In the genomic region with DNA sequence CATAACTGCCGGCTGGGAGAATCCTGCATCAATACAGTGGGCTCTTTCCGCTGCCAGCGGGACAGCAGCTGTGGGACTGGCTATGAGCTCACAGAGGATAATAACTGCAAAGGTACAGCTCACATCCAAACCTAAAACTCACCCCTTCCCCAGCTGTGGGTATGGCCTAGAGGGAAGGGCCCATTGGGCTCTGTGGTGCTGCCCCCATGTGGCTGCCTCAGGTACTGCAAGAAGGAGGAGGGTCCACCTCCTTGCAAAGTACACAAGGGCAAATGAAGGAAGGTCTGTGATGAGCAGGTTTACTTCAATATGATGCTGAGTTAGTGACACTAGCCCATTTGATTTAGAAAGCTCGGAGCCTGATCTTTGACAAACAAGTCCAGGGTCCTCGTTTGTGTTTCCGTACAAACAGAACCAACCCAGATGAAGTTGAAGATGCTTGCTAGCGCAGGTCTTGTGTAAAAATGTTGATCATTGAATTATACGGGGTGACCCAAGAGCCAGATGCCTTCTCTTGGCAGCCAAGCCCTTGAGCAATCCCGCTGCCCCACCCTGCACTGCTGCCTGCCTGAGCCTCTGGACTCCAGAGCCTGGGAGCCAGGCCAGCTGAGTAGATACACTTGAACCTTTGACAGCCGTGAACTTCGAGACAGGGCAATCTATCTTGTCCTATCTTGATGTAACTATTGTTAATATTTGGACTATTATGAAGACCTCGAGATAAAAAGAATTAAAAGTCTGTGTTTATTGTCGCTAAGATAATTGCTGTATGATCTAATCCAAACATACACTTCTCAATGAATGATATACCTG, we compare ENCODE assay signal across 8 mouse cellular contexts. TPM values are rescaled to one million over a fixed set of nuclear protein-coding genes. Genes with fewer than 3 reads are reported as not detected.
DNase-seq lines count a peak whose midpoint lies in the region; ATAC-seq and TF ChIP-seq lines count a peak whose summit lies in the region.

No protein-coding gene starts in this region.

- no peak for TF ChIP-seq POLR2A in CH12.LX (IDR thresholded peaks at IDR 0.05; ENCODE audit: low read depth, low read length)

- peak; percentile 77 for DNase-seq in forebrain, embryonic 10.5 days (ENCODE audit: extremely low spot score, low spot score)
- DNase-seq in CH12.LX (ENCODE audit: extremely low read depth): peak; percentile 35
- DNase-seq in heart, adult 8-10 months (ENCODE audit: low spot score): peak; percentile 53
- peak; percentile 39 for DNase-seq in large intestine, adult 2 months (ENCODE audit: low read depth, low spot score)
- peak; percentile 77 for DNase-seq in mesoderm, embryonic 11.5 days (ENCODE audit: low read depth, low spot score)
- DNase-seq in testis, postnatal 14 days (ENCODE audit: low spot score): peak; percentile 64

- H3K27ac ChIP-seq in forebrain, embryonic 10.5 days: no peak overlapping the region
- no peak overlapping the region for H3K27ac ChIP-seq in forebrain, embryonic 15.5 days (replicated peaks)
- H3K27ac ChIP-seq in CH12.LX (ENCODE audit: insufficient read depth, low read depth): no peak overlapping the region

- in situ Hi-C loops in CH12.LX (cut with MboI; ENCODE audit: low pct_ligation_motif_present, low pct_unique_long_range_greater_than_20kb, low sequenced_read_pairs): no loop called here

- ATAC-seq in forebrain, embryonic 15.5 days (replicated peaks): no peak
- peak; percentile 58; the same call in 1 of the 2 replicates for ATAC-seq in common myeloid progenitor, adult 5-6 weeks (replicated peaks; ENCODE audit: low read depth, poor library complexity, severe bottlenecking)

- TF ChIP-seq RAD21 in CH12.LX (IDR thresholded peaks at IDR 0.05; ENCODE audit: low read depth, low read length): peak; percentile 38

- H3K27me3 ChIP-seq in forebrain, embryonic 10.5 days (ENCODE audit: poor library complexity, severe bottlenecking): no peaks in the 10 kb centered on the region
- H3K27me3 ChIP-seq in forebrain, embryonic 15.5 days: no peaks in the 10 kb centered on the region
- H3K27me3 ChIP-seq in CH12.LX (replicated peaks): peaks cover 54% of the 10 kb centered on the region

- no peaks in the 10 kb centered on the region for H3K4me1 ChIP-seq in forebrain, embryonic 10.5 days
- no peaks in the 10 kb centered on the region for H3K4me1 ChIP-seq in forebrain, embryonic 15.5 days
- peaks cover 14 to 16% of the 10 kb centered on the region in 2 experiments; a peak in 3 of 4 replicates for H3K4me1 ChIP-seq in CH12.LX (ENCODE audit: control insufficient read depth in 1 of 2, insufficient read depth in 2 of 2)

- no peaks in the 10 kb centered on the region for H3K9me3 ChIP-seq in forebrain, embryonic 10.5 days
- H3K9me3 ChIP-seq in forebrain, embryonic 15.5 days: no peaks in the 10 kb centered on the region
- no peaks in the 10 kb centered on the region for H3K9me3 ChIP-seq in CH12.LX (replicated peaks; ENCODE audit: low read length)

- no peak overlapping the region for H3K4me2 ChIP-seq in forebrain, embryonic 15.5 days (replicated peaks)
- H3K4me2 ChIP-seq in CH12.LX (ENCODE audit: insufficient read depth, low read depth, poor library complexity, severe bottlenecking): no peak overlapping the region

- TF ChIP-seq CTCF in CH12.LX (conservative IDR thresholded peaks at IDR 0.05 in 1 of 2, IDR thresholded peaks at IDR 0.05 in 1 of 2; ENCODE audit: low read depth in 2 of 2, low read length in 2 of 2): peak; percentile 74 to 93

- peaks cover 99% of the 10 kb centered on the region for H3K36me3 ChIP-seq in forebrain, embryonic 10.5 days (replicated peaks)
- 0 out of 2 replicates have a peak, but pooled peaks cover 1% of the 10 kb centered on the region for H3K36me3 ChIP-seq in forebrain, embryonic 15.5 days
- no peaks in the 10 kb centered on the region for H3K36me3 ChIP-seq in CH12.LX (replicated peaks in 1 of 2; ENCODE audit: control insufficient read depth in 1 of 2, insufficient read depth in 1 of 2, low read length in 1 of 2)

- TF ChIP-seq EP300 in CH12.LX (IDR thresholded peaks at IDR 0.05; ENCODE audit: low read length): no peak

- no peaks in the 10 kb centered on the region for H3K79me2 ChIP-seq in CH12.LX (replicated peaks; ENCODE audit: control insufficient read depth, extremely low read depth, insufficient read depth, poor library complexity, severe bottlenecking)

- no peak overlapping the region for H3K4me3 ChIP-seq in forebrain, embryonic 10.5 days
- H3K4me3 ChIP-seq in forebrain, embryonic 15.5 days: no peak overlapping the region
- no peak overlapping the region for H3K4me3 ChIP-seq in CH12.LX (replicated peaks in 1 of 3; ENCODE audit: low read depth in 2 of 3, low read length in 2 of 3, poor library complexity in 1 of 3)

- H3K9ac ChIP-seq in forebrain, embryonic 15.5 days (replicated peaks): no peak overlapping the region
- H3K9ac ChIP-seq in CH12.LX (ENCODE audit: insufficient read depth, low read depth): no peak overlapping the region

- dilution Hi-C loops in CH12.LX (cut with MboI; ENCODE audit: extremely low pct_ligation_motif_present, extremely low pct_unique_long_range_greater_than_20kb, low sequenced_read_pairs): no loop called here

- 89% methylated on average over 13 of the region's 13 CpGs for WGBS in forebrain, embryonic 10.5 days
- 87% methylated on average over 13 of the region's 13 CpGs for WGBS in forebrain, embryonic 15.5 days
- 37% methylated on average over 13 of the region's 13 CpGs for WGBS in large intestine, adult 2 months

TF ChIP-seq in CH12.LX, 34 proteins besides CTCF, POLR2A, EP300 and RAD21:
- TF ChIP-seq UBTF (IDR thresholded peaks at IDR 0.05; ENCODE audit: low read depth, low read length): no peak
- TF ChIP-seq SMC3 (IDR thresholded peaks at IDR 0.05; ENCODE audit: low read depth, low read length): peak; percentile 56

RNA-seq across cellular contexts. Expression of gene Fbln1, which starts 25.9 kb away (rescaled TPM):
- polyA plus RNA-seq in forebrain, embryonic 10.5 days (2016; fragmentation: Nextera tagmentation; extraction: Ambion mirVana): 154 and 157 TPM in 2 replicates
- polyA plus RNA-seq in forebrain, embryonic 15.5 days (2015; fragmentation: Nextera tagmentation; extraction: Ambion mirVana): 47.0 and 47.4 TPM in 2 replicates
- total RNA-seq in CH12.LX (2012; rRNA removed): 1.3 and 1.4 TPM in 2 replicates
- total RNA-seq in CH12.LX (2014; rRNA removed): not detected in 2 replicates
- polyA plus RNA-seq in CH12.LX (2012; ENCODE audit: insufficient read length, low read depth): 0.11 TPM in 1 of 2 replicates, not detected in the other
- 0.14 TPM in 1 of 2 replicates, not detected in the other for total RNA-seq in common myeloid progenitor, adult 5-6 weeks (2017)
- total RNA-seq in heart, adult 8-10 months (2022): 10 to 100 TPM; 52.9 to 86.6 (median 70.1) TPM
- polyA plus RNA-seq in large intestine, adult 2 months (2012; rRNA removed): 85.1 and 164 TPM in 2 replicates

Comparison
In these comparisons a context has a peak if more than half of its experiments do, and no peak if none do; other contexts are left out.
1. RNA of gene Fbln1, which starts 25.9 kb away (polyA plus RNA-seq): 154 to 157 TPM in forebrain, embryonic 10.5 days, 85.1 to 164 TPM in large intestine, adult 2 months and 47.0 to 47.4 TPM in forebrain, embryonic 15.5 days; 0.11 TPM in CH12.LX; every median in the first group is over 10 times any median in the second.
2. Peak in every context shown above with its lines, with median percentiles within 50 percentile points of each other: DNase-seq.